Mouse (Mus musculus) hindbrain, embryonic 16.5 days (tissue): Measurements from ENCODE around the gene Naa80. TPM values are rescaled to one million over a fixed set of nuclear protein-coding genes. Genes with fewer than 3 reads are reported as not detected.

Experiments
- ATAC-seq: fragments of 200-750 bp; cut with Nextera tagmentation; 2 replicates; pipeline ENCODE4 v1.8.0; 2017; ENCODE audit warnings: moderate TSS enrichment, moderate library complexity
- H3K27ac ChIP-seq: fragments of 300-500 bp; sonication (generic); 2 replicates; pipeline ENCODE4 v1.5.1; 2014; ENCODE audit warnings: low read depth, mild to moderate bottlenecking, control low read depth, low read length, moderate library complexity
- H3K27me3 ChIP-seq: fragments of 300-500 bp; sonication (generic); replicated peaks from 2 replicates; pipeline ENCODE4 v1.6.1; 2014; ENCODE audit warnings: low read length; ENCODE audit not compliant: control insufficient read depth, insufficient read depth
- H3K36me3 ChIP-seq: fragments of 300-500 bp; sonication (generic); 2 replicates; pipeline ENCODE4 v1.6.1; 2014; ENCODE audit warnings: mild to moderate bottlenecking, low read length, moderate library complexity, mixed read lengths; ENCODE audit not compliant: control insufficient read depth, insufficient read depth
- H3K4me1 ChIP-seq: fragments of 300-500 bp; sonication (generic); 2 replicates; pipeline ENCODE4 v1.6.1; 2014; ENCODE audit warnings: low read depth, low read length; ENCODE audit not compliant: control insufficient read depth, insufficient read depth
- H3K4me2 ChIP-seq: fragments of 300-500 bp; sonication (generic); 2 replicates; pipeline ENCODE4 v1.6.1; 2014; ENCODE audit warnings: mild to moderate bottlenecking, low read length, control low read depth, moderate library complexity
- H3K4me3 ChIP-seq: fragments of 300-500 bp; sonication (generic); 2 replicates; pipeline ENCODE4 v1.5.1; 2014; ENCODE audit warnings: mild to moderate bottlenecking, low read length, control low read depth, moderate library complexity
- H3K9ac ChIP-seq: fragments of 300-500 bp; sonication (generic); 2 replicates; pipeline ENCODE4 v1.6.1; 2014; ENCODE audit warnings: low read depth, mild to moderate bottlenecking, control low read depth, low read length, moderate library complexity
- H3K9me3 ChIP-seq: fragments of 300-500 bp; sonication (generic); 2 replicates; pipeline ENCODE4 v1.6.1; 2014; ENCODE audit warnings: mild to moderate bottlenecking, low read length, moderate library complexity; ENCODE audit not compliant: control insufficient read depth
- WGBS: fragments of 180-500 bp; shearing (Covaris S2); extraction: QIAGEN DNeasy Blood & Tissue Kit; methylation state at CpG from one replicate; pipeline ENCODE4 v1.1.7; 2014; 5-methylcytosine and 5-hydroxymethylcytosine counted together
- polyA plus RNA-seq: library from polyadenylated mRNA; unstranded; fragments of >200 nt; fragmentation: Nextera tagmentation; extraction: Ambion mirVana; gene quantifications from 2 replicates; pipeline ENCODE4 v1.2.1, GENCODE M21; 2015

Naa80 gene
- polyA plus RNA-seq, 1 experiment from 2014 or later: 17.1 TPM

DNA sequence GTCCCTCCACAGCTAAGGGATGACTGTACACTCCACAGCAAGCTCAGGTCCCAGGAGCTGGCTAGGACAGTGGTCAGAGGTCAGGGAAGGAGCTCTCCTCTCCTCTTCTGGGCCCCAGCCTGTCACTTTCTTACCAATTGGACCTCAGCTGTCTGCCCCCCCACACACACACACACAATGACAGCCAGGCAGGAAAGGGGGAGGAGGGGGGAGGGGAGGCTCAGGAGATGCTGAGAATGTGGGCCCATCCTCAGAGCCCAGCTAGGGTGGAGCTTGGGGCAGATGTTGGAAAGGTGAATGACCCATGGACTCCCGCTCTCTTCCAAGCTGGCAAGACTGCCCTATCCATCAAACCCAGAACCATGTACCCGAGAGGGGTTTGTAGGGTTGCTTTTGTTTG, 28.3 kb downstream of the Naa80 start:
- Histone ChIP-seq H3K9me3 (no peaks in the 10 kb centered on the region), H3K4me3 (no peak overlapping the region), H3K4me1 (peaks cover 10% of the 10 kb centered on the region), H3K36me3 (no peaks in the 10 kb centered on the region), H3K27me3 (no peaks in the 10 kb centered on the region; the same call in 1 of the 2 replicates), H3K27ac (no peak overlapping the region), H3K4me2 (no peak overlapping the region), H3K9ac (no peak overlapping the region)
- 60% methylated on average over 2 of the region's 2 CpGs for whole genome bisulfite sequencing
- no peak for ATAC-seq

- Histone ChIP-seq H3K9me3 (no peaks in the 10 kb centered on the region), H3K27me3 (no peaks in the 10 kb centered on the region; the same call in 1 of the 2 replicates), H3K4me3 (no peak overlapping the region), H3K9ac (no peak overlapping the region), H3K27ac (peak overlapping the region; percentile 14; the same call in 1 of the 2 replicates), H3K36me3 (no peaks in the 10 kb centered on the region), H3K4me2 (no peak overlapping the region), H3K4me1 (peaks cover 11% of the 10 kb centered on the region)
- ATAC-seq: no peak
- WGBS: 55% methylated on average over 9 of the region's 9 CpGs
Observed at GRCm38 (mm10) chr9:107607653-107608245, 29.1 kb downstream of the Naa80 start.

GRCm38 (mm10) chr9:107608741-107609432, 30.2 kb downstream of the Naa80 start, which contains the start of gene Sema3b:
TSS of gene Sema3b (minus strand) at chr9:107609229.
- Histone ChIP-seq H3K9ac (0 out of 2 replicates have a peak within 1 kb of the TSS, but pooled peaks have one; percentile 20), H3K27me3 (no peaks in the 10 kb centered on the region; the same call in 1 of the 2 replicates), H3K4me3 (no peak within 1 kb of the TSS), H3K9me3 (no peaks in the 10 kb centered on the region), H3K36me3 (peaks cover under 1% of the 10 kb centered on the region; the same call in 1 of the 2 replicates), H3K27ac (no peak within 1 kb of the TSS; the same call in 1 of the 2 replicates), H3K4me2 (no peak within 1 kb of the TSS), H3K4me1 (peaks cover 11% of the 10 kb centered on the region)
- ATAC-seq: no peak
- WGBS: 42% methylated on average over 12 of the region's 12 CpGs

GRCm38 (mm10) chr9:107609433-107609830, 30.7 kb downstream of the Naa80 start:
- 63% methylated on average over 4 of the region's 4 CpGs for WGBS
- Histone ChIP-seq H3K9ac (no peak overlapping the region), H3K27ac (no peak overlapping the region), H3K4me1 (peaks cover 11% of the 10 kb centered on the region), H3K9me3 (no peaks in the 10 kb centered on the region), H3K4me3 (no peak overlapping the region), H3K4me2 (no peak overlapping the region), H3K27me3 (no peaks in the 10 kb centered on the region; the same call in 1 of the 2 replicates), H3K36me3 (peaks cover 3% of the 10 kb centered on the region; the same call in 1 of the 2 replicates)
- ATAC-seq: no peak

GRCm38 (mm10) chr9:107611456-107612190, 32.9 kb downstream of the Naa80 start:
- peaks cover 11% of the 10 kb centered on the region for H3K4me1 ChIP-seq
- peaks cover 20% of the 10 kb centered on the region for H3K36me3 ChIP-seq
- H3K4me2 ChIP-seq: peak overlapping the region; percentile 87
- H3K9ac ChIP-seq: peak overlapping the region; percentile 77
- no peaks in the 10 kb centered on the region for H3K27me3 ChIP-seq
- no peaks in the 10 kb centered on the region for H3K9me3 ChIP-seq
- H3K4me3 ChIP-seq: peak overlapping the region; percentile 44
- WGBS: 58% methylated on average over 6 of the region's 6 CpGs
- no peak for ATAC-seq
- H3K27ac ChIP-seq: peak overlapping the region; percentile 99

GRCm38 (mm10) chr9:107612191-107612944, 33.7 kb downstream of the Naa80 start:
- Histone ChIP-seq H3K27ac (peak overlapping the region; percentile 99), H3K9me3 (no peaks in the 10 kb centered on the region), H3K4me3 (peak overlapping the region; percentile 44), H3K36me3 (peaks cover 23% of the 10 kb centered on the region), H3K9ac (peak overlapping the region; percentile 77), H3K4me2 (peak overlapping the region; percentile 87), H3K27me3 (no peaks in the 10 kb centered on the region), H3K4me1 (peaks cover 11% of the 10 kb centered on the region)
- ATAC-seq: peak; percentile 94
- 3% methylated on average over 31 of the region's 48 CpGs for WGBS

GRCm38 (mm10) chr9:107612945-107613569, 34.4 kb downstream of the Naa80 start:
- ATAC-seq: peak; percentile 21
- H3K36me3 ChIP-seq: peaks cover 23% of the 10 kb centered on the region
- peak overlapping the region; percentile 44 for H3K4me3 ChIP-seq
- 10% methylated on average over 12 of the region's 12 CpGs for WGBS
- peak overlapping the region; percentile 87 for H3K4me2 ChIP-seq
- H3K27me3 ChIP-seq: no peaks in the 10 kb centered on the region
- peaks cover 11% of the 10 kb centered on the region for H3K4me1 ChIP-seq
- H3K9ac ChIP-seq: no peak overlapping the region; the same call in 1 of the 2 replicates
- no peaks in the 10 kb centered on the region for H3K9me3 ChIP-seq
- H3K27ac ChIP-seq: peak overlapping the region; percentile 99

DNA sequence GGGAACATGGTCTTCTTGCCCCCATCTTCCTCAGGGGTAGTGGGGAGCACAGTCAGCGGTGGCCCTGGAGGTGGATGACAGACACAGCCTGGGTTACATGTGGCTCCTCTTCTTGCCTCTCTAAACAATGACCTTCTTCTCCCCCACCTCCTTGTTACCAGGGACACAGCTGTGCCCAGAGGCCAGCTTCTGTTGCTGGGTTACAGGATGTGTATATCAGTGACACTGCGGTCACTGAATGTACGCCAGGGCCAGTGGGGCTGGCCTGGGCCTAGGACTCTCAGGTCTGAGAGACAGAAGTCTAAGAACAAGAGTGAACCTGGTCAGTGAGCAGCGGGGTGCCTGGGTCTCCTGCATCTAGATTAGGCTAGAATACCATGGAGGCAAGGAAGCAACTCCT, 36.3 kb downstream of the Naa80 start:
- peaks cover 18% of the 10 kb centered on the region for H3K4me1 ChIP-seq
- WGBS: 51% methylated on average over 4 of the region's 4 CpGs
- ATAC-seq: no peak
- no peak overlapping the region for H3K9ac ChIP-seq
- H3K27ac ChIP-seq: peak overlapping the region; percentile 12; the same call in 1 of the 2 replicates
- H3K27me3 ChIP-seq: no peaks in the 10 kb centered on the region
- no peak overlapping the region for H3K4me2 ChIP-seq
- H3K4me3 ChIP-seq: no peak overlapping the region
- H3K36me3 ChIP-seq: peaks cover 30% of the 10 kb centered on the region
- no peaks in the 10 kb centered on the region for H3K9me3 ChIP-seq
